Mouse (Mus musculus): ENCODE data around the gene Acss3. TPM values are rescaled to one million over a fixed set of nuclear protein-coding genes. Genes with fewer than 3 reads are reported as not detected.

Gene Acss3
- polyA plus RNA-seq, 1 experiment from 2014 or later, result 0.44 TPM

DNA sequence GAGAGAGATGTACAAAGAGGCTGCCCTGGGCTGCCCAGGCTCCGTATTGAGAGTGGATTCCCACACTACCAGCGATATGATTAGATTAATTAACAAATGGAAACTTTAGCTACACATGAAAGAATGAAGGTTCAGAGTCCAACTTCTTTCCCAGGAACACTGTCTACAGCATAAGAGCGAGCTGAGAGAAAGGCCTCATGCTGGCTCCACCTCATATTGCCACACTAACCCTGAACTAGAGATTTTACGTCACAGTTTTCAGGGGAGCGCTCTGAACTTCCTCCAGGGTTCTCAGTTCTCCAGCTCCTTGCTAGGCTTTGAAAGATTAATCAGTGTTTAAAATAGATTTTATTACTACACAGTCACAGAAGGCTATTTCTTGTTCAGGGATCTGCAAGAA, 182.1 kb downstream of the Acss3 start:
- WGBS (ENCODE audit: insufficient replicate concordance), result 59% methylated on average over 5 of the region's 5 CpGs
- Histone ChIP-seq H3K36me3 (ENCODE audit: control insufficient read depth, insufficient read depth) (no peaks in the 10 kb centered on the region), H3K27ac (ENCODE audit: low read length) (no peak overlapping the region), H3K4me1 (ENCODE audit: control insufficient read depth, low read depth, low read length) (no peaks in the 10 kb centered on the region), H3K9me3 (replicated peaks; ENCODE audit: control insufficient read depth, low read length) (no peaks in the 10 kb centered on the region; the same call in 1 of the 2 replicates), H3K9ac (ENCODE audit: low read depth, low read length) (no peak overlapping the region), H3K27me3 (ENCODE audit: control insufficient read depth, insufficient read depth, low read depth, low read length) (no peaks in the 10 kb centered on the region), H3K4me2 (ENCODE audit: low read depth, low read length) (no peak overlapping the region), H3K4me3 (ENCODE audit: low read depth, low read length) (no peak overlapping the region)
- ATAC-seq (ENCODE audit: low read depth), result no peak

DNA sequence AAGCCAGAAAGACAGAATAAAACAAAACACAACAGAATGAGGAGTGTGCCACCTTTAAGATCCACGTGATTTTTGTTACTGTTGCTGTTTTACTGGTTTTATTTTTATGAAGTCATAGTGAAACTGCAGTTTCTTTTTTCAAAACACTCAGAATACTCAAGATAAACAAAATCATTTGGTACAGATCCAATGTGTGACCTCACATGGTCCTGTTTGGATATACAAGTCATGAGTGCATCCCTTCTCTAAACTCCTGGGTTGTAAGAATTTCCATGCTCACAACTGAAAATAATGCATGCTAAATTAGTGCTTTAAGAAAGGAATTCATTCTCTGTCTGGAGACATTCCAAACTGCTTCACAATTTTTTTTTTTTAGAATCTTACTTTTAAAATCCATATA, 184.0 kb downstream of the Acss3 start:
- Histone ChIP-seq H3K36me3 (ENCODE audit: control insufficient read depth, insufficient read depth) (no peaks in the 10 kb centered on the region), H3K27me3 (ENCODE audit: control insufficient read depth, insufficient read depth, low read depth, low read length) (no peaks in the 10 kb centered on the region), H3K9me3 (replicated peaks; ENCODE audit: control insufficient read depth, low read length) (no peaks in the 10 kb centered on the region; the same call in 1 of the 2 replicates), H3K4me2 (ENCODE audit: low read depth, low read length) (no peak overlapping the region), H3K4me3 (ENCODE audit: low read depth, low read length) (no peak overlapping the region), H3K9ac (ENCODE audit: low read depth, low read length) (no peak overlapping the region), H3K27ac (ENCODE audit: low read length) (no peak overlapping the region), H3K4me1 (ENCODE audit: control insufficient read depth, low read depth, low read length) (no peaks in the 10 kb centered on the region)
- no peak for ATAC-seq (ENCODE audit: low read depth)
- WGBS (ENCODE audit: insufficient replicate concordance), result 17% methylated on average over 1 of the region's 1 CpGs

DNA sequence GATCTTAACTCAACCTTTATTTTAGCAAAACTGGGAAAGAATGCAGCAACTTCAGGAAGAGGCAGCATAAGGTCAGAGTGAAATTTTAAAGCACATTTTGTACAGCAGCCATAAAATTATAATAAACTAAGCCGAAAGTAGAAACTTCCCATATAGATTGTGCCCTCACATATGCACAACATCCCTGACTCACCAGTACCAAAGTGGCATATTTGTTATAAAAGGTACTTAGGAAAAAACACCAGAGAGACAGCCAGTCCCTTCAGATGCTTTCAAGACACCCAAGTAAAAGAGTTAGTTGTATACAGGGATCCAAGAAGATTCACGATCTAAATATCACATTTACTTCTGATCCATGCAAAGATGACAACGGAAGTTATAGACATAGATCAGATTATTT, 184.6 kb downstream of the Acss3 start:
- H3K4me3 ChIP-seq (ENCODE audit: low read depth, low read length), result no peak overlapping the region
- no peak for ATAC-seq (ENCODE audit: low read depth)
- H3K27me3 ChIP-seq (ENCODE audit: control insufficient read depth, insufficient read depth, low read depth, low read length), result no peaks in the 10 kb centered on the region
- H3K9ac ChIP-seq (ENCODE audit: low read depth, low read length), result no peak overlapping the region
- H3K36me3 ChIP-seq (ENCODE audit: control insufficient read depth, insufficient read depth), result no peaks in the 10 kb centered on the region
- H3K4me1 ChIP-seq (ENCODE audit: control insufficient read depth, low read depth, low read length), result no peaks in the 10 kb centered on the region
- H3K9me3 ChIP-seq (replicated peaks; ENCODE audit: control insufficient read depth, low read length), result no peaks in the 10 kb centered on the region; the same call in 1 of the 2 replicates
- H3K4me2 ChIP-seq (ENCODE audit: low read depth, low read length), result no peak overlapping the region
- 75% methylated on average over 3 of the region's 3 CpGs for WGBS (ENCODE audit: insufficient replicate concordance)
- no peak overlapping the region for H3K27ac ChIP-seq (ENCODE audit: low read length)

DNA sequence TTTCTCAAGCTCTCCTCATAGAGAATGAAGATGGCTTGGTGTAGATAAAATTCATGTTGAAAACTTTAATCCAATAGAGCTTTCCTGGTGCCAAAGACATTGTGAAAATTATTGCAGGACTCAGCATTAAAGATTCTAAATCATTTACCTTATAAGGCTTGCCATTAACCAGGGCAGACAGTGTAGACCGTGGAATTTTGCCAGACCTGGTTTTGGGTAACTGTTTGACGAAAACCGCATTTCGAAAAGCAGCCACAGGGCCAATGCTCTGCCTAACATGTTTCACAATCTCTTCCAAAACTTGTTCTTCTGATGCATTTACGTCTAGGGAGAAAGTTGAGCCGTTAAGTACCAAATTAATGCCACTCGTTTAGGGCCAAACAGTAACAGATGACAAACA, 186.5 kb downstream of the Acss3 start:
- Histone ChIP-seq H3K4me1 (ENCODE audit: control insufficient read depth, low read depth, low read length) (no peaks in the 10 kb centered on the region), H3K27ac (ENCODE audit: low read length) (no peak overlapping the region), H3K4me2 (ENCODE audit: low read depth, low read length) (no peak overlapping the region), H3K4me3 (ENCODE audit: low read depth, low read length) (no peak overlapping the region), H3K9ac (ENCODE audit: low read depth, low read length) (no peak overlapping the region), H3K9me3 (replicated peaks; ENCODE audit: control insufficient read depth, low read length) (no peaks in the 10 kb centered on the region; the same call in 1 of the 2 replicates), H3K27me3 (ENCODE audit: control insufficient read depth, insufficient read depth, low read depth, low read length) (no peaks in the 10 kb centered on the region), H3K36me3 (ENCODE audit: control insufficient read depth, insufficient read depth) (no peaks in the 10 kb centered on the region)
- no peak for ATAC-seq (ENCODE audit: low read depth)
- WGBS (ENCODE audit: insufficient replicate concordance), result 77% methylated on average over 7 of the region's 7 CpGs

DNA sequence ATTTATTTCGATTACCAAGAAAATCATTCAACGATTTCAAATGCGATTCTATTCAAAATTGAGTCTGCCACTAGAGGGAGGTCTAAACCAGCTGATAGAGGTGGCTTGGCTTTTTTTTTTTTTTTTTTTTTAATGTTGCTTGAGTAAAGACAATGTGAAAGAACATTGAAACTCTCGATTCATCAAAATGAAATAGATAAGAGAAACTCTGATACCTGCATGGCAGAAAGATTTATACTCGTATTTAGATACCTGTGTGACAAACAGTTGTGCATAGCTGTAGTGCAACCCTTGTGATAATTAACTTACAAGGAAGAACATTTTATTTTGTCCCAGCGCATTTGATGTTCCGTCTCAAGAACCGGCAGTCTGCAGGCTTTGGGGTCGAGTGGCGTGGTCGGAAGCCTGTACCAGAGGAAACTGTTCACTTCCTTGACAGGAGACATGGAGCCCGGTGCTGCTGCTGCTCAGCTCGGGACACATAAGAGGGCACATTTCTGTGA, 190.8 kb downstream of the Acss3 start:
- 17% methylated on average over 13 of the region's 13 CpGs for WGBS (ENCODE audit: insufficient replicate concordance)
- H3K4me2 ChIP-seq (ENCODE audit: low read depth, low read length), result no peak overlapping the region

DNA sequence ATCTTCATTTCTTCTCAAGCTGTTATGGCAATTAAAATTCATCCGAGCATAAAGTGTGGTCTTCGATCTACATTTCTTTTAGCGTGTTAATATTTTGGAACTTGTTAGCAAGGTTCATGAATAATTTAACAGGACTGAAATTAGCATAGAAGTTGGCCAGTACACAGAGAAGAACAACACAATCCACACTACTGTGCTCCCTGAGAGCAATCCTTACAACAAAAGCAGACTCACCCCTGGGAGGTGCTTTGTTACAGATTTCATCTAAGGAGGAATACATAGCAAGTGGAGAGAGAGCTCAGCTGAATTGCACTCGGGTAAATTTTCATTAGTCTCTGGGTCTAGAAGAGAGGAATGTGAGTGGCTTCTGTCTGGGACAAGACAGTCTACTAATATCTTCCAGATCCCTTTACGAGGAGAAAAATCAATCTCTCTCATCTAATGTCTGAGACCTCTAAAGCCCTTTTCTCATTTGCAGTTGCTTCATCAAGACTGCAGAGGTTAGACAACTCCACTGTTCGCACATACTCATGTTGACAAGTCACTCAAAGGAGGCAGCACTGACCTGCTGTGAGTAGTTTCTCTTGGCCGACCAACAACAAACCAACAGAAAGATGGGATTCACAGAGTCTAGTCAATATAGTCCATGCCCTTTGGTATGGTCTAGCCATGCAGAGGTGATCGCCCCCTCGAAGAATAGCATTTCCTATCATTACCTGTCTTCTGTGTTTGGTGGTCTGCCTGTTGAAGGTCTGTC, 194.7 kb downstream of the Acss3 start:
- WGBS (ENCODE audit: insufficient replicate concordance), result 66% methylated on average over 9 of the region's 9 CpGs
- H3K9ac ChIP-seq (ENCODE audit: low read depth, low read length), result no peak overlapping the region
- H3K36me3 ChIP-seq (ENCODE audit: control insufficient read depth, insufficient read depth), result no peaks in the 10 kb centered on the region
- H3K27ac ChIP-seq (ENCODE audit: low read length), result no peak overlapping the region
- no peaks in the 10 kb centered on the region for H3K9me3 ChIP-seq (replicated peaks; ENCODE audit: control insufficient read depth, low read length)
- H3K4me3 ChIP-seq (ENCODE audit: low read depth, low read length), result no peak overlapping the region
- ATAC-seq (ENCODE audit: low read depth), result no peak
- H3K27me3 ChIP-seq (ENCODE audit: control insufficient read depth, insufficient read depth, low read depth, low read length), result no peaks in the 10 kb centered on the region
- no peak overlapping the region for H3K4me2 ChIP-seq (ENCODE audit: low read depth, low read length)
- H3K4me1 ChIP-seq (ENCODE audit: control insufficient read depth, low read depth, low read length), result no peaks in the 10 kb centered on the region

More for the DNA sequence above, 190.8 kb downstream of the Acss3 start:
- ATAC-seq (ENCODE audit: low read depth), result no peak
- no peaks in the 10 kb centered on the region for H3K4me1 ChIP-seq (ENCODE audit: control insufficient read depth, low read depth, low read length)
- H3K27ac ChIP-seq (ENCODE audit: low read length), result no peak overlapping the region
- H3K27me3 ChIP-seq (ENCODE audit: control insufficient read depth, insufficient read depth, low read depth, low read length), result no peaks in the 10 kb centered on the region
- H3K9ac ChIP-seq (ENCODE audit: low read depth, low read length), result no peak overlapping the region
- H3K4me3 ChIP-seq (ENCODE audit: low read depth, low read length), result no peak overlapping the region
- H3K9me3 ChIP-seq (replicated peaks; ENCODE audit: control insufficient read depth, low read length), result no peaks in the 10 kb centered on the region; the same call in 1 of the 2 replicates
- no peaks in the 10 kb centered on the region for H3K36me3 ChIP-seq (ENCODE audit: control insufficient read depth, insufficient read depth)

DNA sequence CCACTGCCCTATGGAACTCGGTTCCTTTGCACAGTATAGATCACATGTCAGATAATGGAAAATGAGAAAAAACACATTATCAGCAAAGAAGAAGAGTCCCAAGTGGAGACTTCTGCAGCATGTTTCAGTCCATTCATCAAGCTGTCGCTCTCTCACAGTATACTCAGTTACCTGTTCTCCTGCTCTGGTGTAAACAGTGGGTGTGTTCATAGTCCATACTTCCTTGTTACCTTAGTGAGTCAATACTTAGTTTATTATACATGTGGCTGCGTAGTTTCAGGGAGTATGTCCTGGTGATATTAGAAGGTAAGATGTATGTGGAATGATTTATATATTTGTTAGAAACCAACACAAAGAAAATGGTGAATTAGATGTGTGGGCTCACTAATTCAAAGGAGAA, 198.7 kb downstream of the Acss3 start:
- Histone ChIP-seq H3K36me3 (ENCODE audit: control insufficient read depth, insufficient read depth) (no peaks in the 10 kb centered on the region), H3K9ac (ENCODE audit: low read depth, low read length) (no peak overlapping the region), H3K4me2 (ENCODE audit: low read depth, low read length) (no peak overlapping the region), H3K27ac (ENCODE audit: low read length) (no peak overlapping the region), H3K9me3 (replicated peaks; ENCODE audit: control insufficient read depth, low read length) (no peaks in the 10 kb centered on the region), H3K4me1 (ENCODE audit: control insufficient read depth, low read depth, low read length) (no peaks in the 10 kb centered on the region), H3K4me3 (ENCODE audit: low read depth, low read length) (no peak overlapping the region), H3K27me3 (ENCODE audit: control insufficient read depth, insufficient read depth, low read depth, low read length) (no peaks in the 10 kb centered on the region)
- no peak for ATAC-seq (ENCODE audit: low read depth)
- WGBS (ENCODE audit: insufficient replicate concordance), result 59% methylated on average over 3 of the region's 3 CpGs

DNA sequence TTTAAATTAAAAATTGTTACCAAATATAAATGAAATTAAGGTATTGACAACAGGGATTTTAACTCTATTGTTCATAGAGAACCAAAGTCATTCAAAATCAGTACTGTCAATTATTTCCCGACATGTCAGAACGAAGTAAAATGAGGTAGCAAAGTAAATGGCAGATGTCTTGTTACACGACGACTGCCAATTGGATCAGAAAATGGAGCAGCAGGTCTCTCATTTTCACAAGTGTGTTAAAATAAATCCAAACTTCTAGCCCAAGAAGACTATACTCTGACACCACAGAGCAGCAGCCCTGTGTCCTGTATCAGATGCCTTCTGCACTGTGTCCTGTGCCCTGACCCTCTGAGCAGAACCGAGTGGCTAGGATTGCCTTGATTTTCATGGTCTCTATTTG, 199.1 kb downstream of the Acss3 start:
- Histone ChIP-seq H3K4me2 (ENCODE audit: low read depth, low read length) (no peak overlapping the region), H3K4me3 (ENCODE audit: low read depth, low read length) (no peak overlapping the region), H3K9me3 (replicated peaks; ENCODE audit: control insufficient read depth, low read length) (no peaks in the 10 kb centered on the region), H3K36me3 (ENCODE audit: control insufficient read depth, insufficient read depth) (no peaks in the 10 kb centered on the region), H3K27ac (ENCODE audit: low read length) (no peak overlapping the region), H3K9ac (ENCODE audit: low read depth, low read length) (no peak overlapping the region), H3K27me3 (ENCODE audit: control insufficient read depth, insufficient read depth, low read depth, low read length) (no peaks in the 10 kb centered on the region), H3K4me1 (ENCODE audit: control insufficient read depth, low read depth, low read length) (no peaks in the 10 kb centered on the region)
- 66% methylated on average over 5 of the region's 5 CpGs for WGBS (ENCODE audit: insufficient replicate concordance)
- no peak for ATAC-seq (ENCODE audit: low read depth)

DNA sequence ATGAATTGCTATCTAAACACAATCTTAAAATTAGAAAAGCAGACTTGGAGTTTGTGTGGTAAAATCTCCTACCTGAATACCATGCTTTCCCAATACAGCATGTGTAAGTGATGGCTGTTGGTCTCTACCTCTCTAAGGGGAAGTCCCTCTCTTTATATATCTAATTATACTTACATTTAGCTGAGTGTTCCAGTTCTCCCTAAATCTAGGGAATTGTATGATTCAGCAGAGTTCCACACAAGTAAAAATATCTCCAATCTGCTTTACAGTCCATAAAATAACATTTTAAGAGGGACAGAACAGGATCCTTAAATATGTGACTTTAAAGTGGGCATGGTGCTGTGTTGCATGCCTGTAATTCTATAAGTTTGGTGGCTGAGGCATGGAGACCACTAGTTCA, 208.6 kb downstream of the Acss3 start:
- Histone ChIP-seq H3K9ac (ENCODE audit: low read depth, low read length) (no peak overlapping the region), H3K36me3 (ENCODE audit: control insufficient read depth, insufficient read depth) (no peaks in the 10 kb centered on the region), H3K27ac (ENCODE audit: low read length) (no peak overlapping the region), H3K4me1 (ENCODE audit: control insufficient read depth, low read depth, low read length) (no peaks in the 10 kb centered on the region), H3K4me3 (ENCODE audit: low read depth, low read length) (no peak overlapping the region), H3K4me2 (ENCODE audit: low read depth, low read length) (no peak overlapping the region), H3K27me3 (ENCODE audit: control insufficient read depth, insufficient read depth, low read depth, low read length) (no peaks in the 10 kb centered on the region), H3K9me3 (replicated peaks; ENCODE audit: control insufficient read depth, low read length) (no peaks in the 10 kb centered on the region)
- no peak for ATAC-seq (ENCODE audit: low read depth)
